Mouse (Mus musculus) thymus, postnatal 25 days (tissue): ENCODE data around the gene Mturn.

Experiments
- DNase-seq: peaks from one replicate; pipeline ENCODE4 v3.0.0; 2022

Gene Mturn

GRCm38 (mm10) chr6:54698691-54699476 is 17.5 kb downstream of the Mturn start:
- peak; percentile 45 for DNase-seq

- DNase-seq: peak; percentile 85
Observed at GRCm38 (mm10) chr6:54699477-54700056, 18.1 kb downstream of the Mturn start.

- DNase-seq: no peak
Observed at GRCm38 (mm10) chr6:54700516-54700915, 19.1 kb downstream of the Mturn start.

- no peak for DNase-seq
Observed at GRCm38 (mm10) chr6:54701901-54702300, 20.5 kb downstream of the Mturn start.

- no peak for DNase-seq
Observed at GRCm38 (mm10) chr6:54703633-54704538, 22.5 kb downstream of the Mturn start.

- DNase-seq: no peak
Observed at GRCm38 (mm10) chr6:54704539-54704845, 23.1 kb downstream of the Mturn start.

- DNase-seq: no peak
Observed at GRCm38 (mm10) chr6:54704847-54705246, 23.4 kb downstream of the Mturn start.

GRCm38 (mm10) chr6:54705387-54705909 is 24.0 kb downstream of the Mturn start:
- DNase-seq: peak; percentile 63

- DNase-seq: no peak
Observed at GRCm38 (mm10) chr6:54706099-54706498, 24.7 kb downstream of the Mturn start.

- no peak for DNase-seq
Observed at GRCm38 (mm10) chr6:54706611-54707172, 25.3 kb downstream of the Mturn start.

GRCm38 (mm10) chr6:54708646-54709045 is 27.2 kb downstream of the Mturn start:
- no peak for DNase-seq

GRCm38 (mm10) chr6:54715697-54716096 is 34.3 kb downstream of the Mturn start:
- DNase-seq: peak; percentile 54

GRCm38 (mm10) chr6:54718779-54719685 is 37.6 kb downstream of the Mturn start:
- peak; percentile 53 for DNase-seq

- DNase-seq: peak; percentile 53
Observed at GRCm38 (mm10) chr6:54719686-54720310, 38.4 kb downstream of the Mturn start.

- DNase-seq: no peak
Observed at GRCm38 (mm10) chr6:54720512-54721251, 39.3 kb downstream of the Mturn start.

- no peak for DNase-seq
Observed at GRCm38 (mm10) chr6:54721252-54721635, 39.8 kb downstream of the Mturn start.

GRCm38 (mm10) chr6:54726309-54726708 is 44.9 kb downstream of the Mturn start:
- DNase-seq: no peak

GRCm38 (mm10) chr6:54726796-54727195 is 45.4 kb downstream of the Mturn start:
- no peak for DNase-seq

- DNase-seq: no peak
Observed at GRCm38 (mm10) chr6:54727416-54727815, 46.0 kb downstream of the Mturn start.

- DNase-seq: no peak
Observed at GRCm38 (mm10) chr6:54729451-54730105, 48.2 kb downstream of the Mturn start.
